Mouse (Mus musculus) embryo, embryonic 10 days (tissue): ENCODE measurements around the gene Decr2.
"Not testable (repeated sequence)": the region's sequence is repeated elsewhere in the genome, so short reads cannot be mapped to it uniquely, and the experiment has no call there.

Experiments used
- DNase-seq: peaks from one replicate; pipeline ENCODE4 v3.0.0-alpha.2; 2015; ENCODE audit warnings: low spot score

Gene Decr2

GRCm38 (mm10) chr17:26064916-26065315 lies 25.2 kb downstream of the Decr2 start:
- no peak for DNase-seq

GRCm38 (mm10) chr17:26057787-26058567 lies 32.2 kb downstream of the Decr2 start:
- no peak for DNase-seq

- DNase-seq = no peak
Measured at GRCm38 (mm10) chr17:26057278-26057677, 32.9 kb downstream of the Decr2 start.

DNA sequence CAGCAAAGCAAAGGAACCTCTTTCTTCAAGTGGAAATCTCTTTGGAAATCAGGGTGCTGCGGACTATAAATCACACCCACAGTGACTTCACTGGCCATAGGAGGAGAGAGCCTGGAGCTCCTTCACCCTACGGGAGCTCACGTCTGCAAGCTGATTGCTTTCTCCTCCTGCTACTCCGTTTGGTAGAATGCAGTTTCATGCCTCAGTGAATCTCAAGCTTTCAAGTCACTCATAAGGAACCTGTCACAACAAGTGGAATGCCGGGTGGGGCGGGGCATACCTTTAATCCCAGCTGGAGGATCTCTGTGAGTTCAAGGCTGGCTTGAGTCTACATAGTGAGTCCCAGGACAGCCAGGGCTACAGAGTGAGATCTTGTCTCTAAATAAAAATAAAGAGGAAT lies 35.0 kb downstream of the Decr2 start:
- DNase-seq = no peak

DNA sequence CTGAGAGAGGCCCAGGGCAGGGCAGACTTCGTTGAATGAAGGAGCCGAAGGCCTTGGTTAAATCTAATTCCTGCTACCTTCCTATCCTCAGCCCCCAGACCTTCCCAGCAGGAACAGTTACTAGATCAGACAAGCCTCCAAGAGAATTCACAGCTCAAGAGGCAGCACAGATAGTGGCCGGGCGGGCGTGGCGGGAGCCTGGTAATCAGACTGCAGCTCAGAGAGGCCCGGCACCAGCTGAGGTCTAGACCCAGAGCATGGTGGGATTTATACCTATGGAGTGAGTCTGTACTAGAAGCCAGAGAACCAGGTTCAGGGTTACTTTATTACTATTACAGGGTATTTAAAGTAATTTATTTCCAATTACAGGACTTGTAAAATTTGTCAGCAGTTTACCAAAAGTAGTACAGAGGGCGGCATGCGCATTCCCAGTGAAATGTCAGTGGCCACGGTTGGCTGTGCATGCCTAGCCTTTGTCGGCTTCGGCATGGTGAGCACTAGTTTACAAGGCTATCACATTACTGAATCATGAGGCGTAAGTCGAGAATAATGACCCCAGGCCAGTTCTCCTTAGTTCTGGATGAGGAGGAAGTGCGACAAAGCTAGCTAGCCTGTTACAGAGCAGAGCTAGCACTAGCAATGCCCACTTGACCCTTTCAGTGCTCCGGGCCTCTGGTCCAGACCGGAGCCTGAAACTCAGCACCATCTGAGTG lies 35.8 kb downstream of the Decr2 start:
- DNase-seq = peak; percentile 62

DNA sequence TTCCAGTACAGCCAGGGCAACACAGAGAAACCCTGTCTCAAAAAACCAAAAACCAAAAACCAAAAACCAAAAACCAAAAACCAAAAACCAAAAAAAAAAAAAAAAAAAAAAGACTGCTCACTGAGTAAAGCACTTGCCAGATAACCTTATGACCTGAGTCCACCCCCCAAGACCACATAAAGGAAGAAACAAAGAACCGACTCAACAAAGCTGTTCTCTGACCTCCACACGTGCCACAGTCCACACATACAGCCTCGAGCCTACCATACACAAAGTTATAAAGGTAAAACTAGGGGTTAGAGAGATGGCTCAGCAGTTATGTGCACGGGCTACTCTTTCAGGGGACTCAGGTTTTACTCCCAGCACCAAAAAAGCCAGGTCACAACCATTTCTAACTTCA lies 37.4 kb downstream of the Decr2 start:
- no peak for DNase-seq

DNA sequence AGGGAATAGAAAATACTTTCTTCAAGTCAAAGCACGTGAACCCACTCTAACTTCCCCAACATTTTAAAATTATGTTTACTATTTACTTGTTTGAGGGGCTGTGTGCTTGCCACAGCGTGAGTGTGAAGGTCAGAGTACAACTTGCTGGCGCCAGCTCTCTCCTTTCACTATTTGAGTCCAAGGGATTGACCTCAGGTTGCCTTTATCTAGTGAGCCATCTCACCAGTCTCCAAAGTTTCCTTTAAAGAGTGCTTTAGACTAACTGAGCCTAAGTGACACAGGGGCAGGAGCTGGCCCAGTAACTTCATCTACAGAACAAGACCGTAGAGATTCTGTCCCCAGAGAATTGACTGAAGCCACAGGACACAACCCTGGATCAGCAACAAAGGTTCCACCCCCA lies 38.1 kb downstream of the Decr2 start:
- no peak for DNase-seq

DNA sequence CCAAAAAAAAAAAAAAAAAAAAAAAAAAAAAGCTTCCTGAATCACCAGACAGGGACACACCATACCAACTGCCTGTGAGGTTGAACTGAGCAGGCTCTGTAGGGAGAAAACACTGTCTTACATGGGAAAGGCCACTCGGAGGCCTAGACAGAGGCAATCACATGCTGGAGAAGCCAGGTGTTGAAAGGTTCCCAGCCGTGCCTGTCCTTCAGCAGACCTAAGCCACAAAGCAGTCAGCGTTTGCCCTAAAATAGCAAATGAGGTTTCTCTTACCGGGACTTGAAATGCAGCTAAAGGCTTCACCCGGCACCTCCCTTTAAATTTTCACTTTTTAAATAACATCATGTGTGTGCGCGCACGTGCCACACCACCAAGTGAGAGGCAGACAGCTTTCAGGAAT lies 42.0 kb downstream of the Decr2 start:
- no peak for DNase-seq

GRCm38 (mm10) chr17:26046253-26046997 lies 43.7 kb downstream of the Decr2 start:
- DNase-seq = no peak

DNA sequence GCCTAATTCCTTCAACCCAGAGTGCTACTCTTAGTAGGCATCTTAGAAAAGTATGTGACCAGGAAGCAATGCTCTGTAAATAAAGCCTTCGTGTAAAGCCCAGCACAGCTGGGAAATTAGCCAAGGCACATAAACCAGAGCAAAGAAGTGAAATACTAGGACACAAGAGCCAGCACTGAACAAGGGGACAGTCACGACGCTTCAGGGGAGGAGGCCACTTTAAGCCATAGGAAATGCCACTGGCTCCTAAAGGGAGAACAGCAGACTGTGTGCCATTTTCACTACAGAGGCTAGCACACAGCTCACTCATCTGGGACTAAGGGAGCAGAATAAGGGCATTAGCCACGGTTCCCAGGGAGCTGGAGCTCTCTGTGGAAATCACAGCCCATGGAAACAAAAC lies 44.9 kb downstream of the Decr2 start:
- DNase-seq = no peak

DNA sequence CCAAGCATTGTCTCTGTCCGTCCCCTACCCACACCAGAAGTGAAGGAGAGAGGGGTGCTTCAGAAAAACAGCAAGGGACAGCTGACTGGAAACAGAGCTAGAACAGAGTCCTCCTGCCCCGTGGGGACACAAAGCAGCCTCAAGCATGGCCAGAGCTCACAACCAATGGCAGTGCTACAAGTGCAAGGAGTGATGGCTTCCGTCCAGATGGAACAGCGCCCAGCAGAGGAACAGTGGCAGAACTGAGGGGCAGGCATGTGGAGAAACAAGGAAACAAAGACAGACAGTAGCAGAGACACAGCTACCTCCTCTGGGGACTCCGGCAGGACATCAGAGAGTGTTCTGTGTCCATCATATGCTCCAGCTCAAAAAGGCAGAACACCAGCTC lies 46.9 kb downstream of the Decr2 start:
- DNase-seq = no peak

- DNase-seq = no peak
Measured at GRCm38 (mm10) chr17:26042599-26043248, 47.4 kb downstream of the Decr2 start.

DNA sequence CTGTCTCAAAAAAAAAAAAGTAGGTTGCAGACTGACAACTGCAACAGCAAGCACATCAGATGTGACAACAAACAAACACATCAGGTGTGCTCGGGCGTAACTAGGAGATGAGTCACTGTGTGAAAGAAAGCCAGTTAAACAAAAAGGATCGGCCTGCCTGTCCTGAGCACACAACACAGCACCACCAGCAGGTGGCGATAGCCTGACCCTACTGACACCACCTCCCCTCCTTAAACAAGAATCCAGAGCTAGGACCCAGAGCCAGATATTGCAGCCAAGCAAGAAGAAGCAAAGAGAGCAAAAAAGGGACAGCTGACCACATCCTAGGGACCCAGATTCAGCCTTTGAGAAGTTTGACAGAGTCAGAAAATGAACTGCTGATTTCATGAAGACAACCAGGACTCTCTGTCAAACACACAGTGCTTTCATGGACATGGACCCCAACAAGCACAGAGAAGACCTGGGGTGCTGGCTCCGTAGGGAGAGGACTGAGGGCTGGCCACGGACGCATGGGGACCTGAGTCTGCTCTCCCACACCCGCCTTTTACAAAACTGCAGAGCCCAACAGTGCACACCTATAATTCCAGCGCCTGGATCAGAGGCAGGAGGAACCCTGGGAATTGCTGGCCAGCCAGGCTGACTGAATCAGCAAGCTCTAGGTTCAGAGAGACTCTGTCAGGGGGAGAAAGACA lies 48.9 kb downstream of the Decr2 start:
- peak; percentile 87 for DNase-seq

- DNase-seq = not testable (repeated sequence)
Measured at GRCm38 (mm10) chr17:26040711-26041110, 49.4 kb downstream of the Decr2 start.

DNA sequence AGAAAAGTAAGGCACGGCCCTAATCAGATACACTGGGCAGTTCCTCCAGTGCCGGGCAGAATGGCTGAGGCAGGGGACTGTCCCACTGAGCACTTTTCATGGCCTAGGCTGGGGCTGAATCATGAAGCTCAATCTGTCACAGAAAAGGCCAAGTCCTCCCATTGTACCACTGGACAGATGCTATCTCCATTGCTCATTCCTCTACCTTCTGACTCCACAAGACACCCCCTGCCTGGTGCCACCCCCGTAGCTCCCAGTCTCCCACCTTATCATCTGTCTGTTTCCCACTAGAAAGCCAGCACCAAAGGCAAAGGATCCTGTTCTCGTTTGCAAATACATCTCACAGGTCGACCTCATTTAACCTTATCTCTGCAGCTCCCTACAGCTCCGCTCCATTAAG lies 58.1 kb downstream of the Decr2 start:
- no peak for DNase-seq

DNA sequence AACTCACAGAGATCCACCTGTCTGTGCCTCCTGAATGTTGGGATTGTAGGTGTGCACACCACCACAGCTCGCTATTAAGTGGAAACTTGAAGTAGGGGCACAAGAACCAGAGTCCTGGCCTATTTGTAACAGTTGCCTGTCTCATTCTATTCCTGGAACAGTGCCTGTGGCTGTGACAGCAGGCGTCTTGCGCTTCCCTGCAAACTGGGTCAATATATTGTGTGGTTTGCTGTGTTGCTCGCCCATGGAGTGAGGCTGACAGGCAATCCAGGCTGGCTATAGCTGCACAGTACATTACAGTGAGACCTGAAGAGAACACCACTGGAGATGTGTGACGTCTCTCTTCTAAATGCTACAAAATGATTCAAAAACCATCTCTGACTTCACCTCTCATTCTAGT lies 58.6 kb downstream of the Decr2 start:
- DNase-seq = no peak
